Mouse (Mus musculus) intestine, postnatal 0 days (tissue): Measurements from ENCODE around the gene Crygb. TPM values are rescaled to one million over a fixed set of nuclear protein-coding genes. Genes with fewer than 3 reads are reported as not detected.

ENCODE experiments used
- ATAC-seq: fragments of 200-750 bp; cut with Nextera tagmentation; 2 replicates; pipeline ENCODE4 v1.8.0; 2017; ENCODE audit warnings: mild to moderate bottlenecking, moderate TSS enrichment, moderate library complexity
- H3K27ac ChIP-seq: fragments of 300-500 bp; sonication (generic); 2 replicates; pipeline ENCODE4 v1.5.1; 2014; ENCODE audit warnings: mild to moderate bottlenecking, low read depth, low read length, moderate library complexity
- H3K27me3 ChIP-seq: fragments of 300-500 bp; sonication (generic); replicated peaks from 2 replicates; pipeline ENCODE4 v1.6.1; 2014; ENCODE audit warnings: low read length, mixed read lengths; ENCODE audit not compliant: control insufficient read depth, insufficient read depth
- H3K36me3 ChIP-seq: fragments of 300-500 bp; sonication (generic); 2 replicates; pipeline ENCODE4 v1.6.1; 2014; ENCODE audit warnings: mild to moderate bottlenecking, moderate library complexity; ENCODE audit not compliant: control insufficient read depth, insufficient read depth
- H3K4me1 ChIP-seq: fragments of 300-500 bp; sonication (generic); replicated peaks from 2 replicates; pipeline ENCODE4 v1.6.1; 2014; ENCODE audit warnings: antibody characterized with exemption, low read length, mixed read lengths; ENCODE audit not compliant: control insufficient read depth, insufficient read depth
- H3K4me2 ChIP-seq: fragments of 300-500 bp; sonication (generic); replicated peaks from 2 replicates; pipeline ENCODE4 v1.6.1; 2014; ENCODE audit warnings: low read depth, mild to moderate bottlenecking, moderate library complexity
- H3K4me3 ChIP-seq: fragments of 300-500 bp; sonication (generic); 2 replicates; pipeline ENCODE4 v1.5.1; 2014; ENCODE audit warnings: low read depth, low read length
- H3K9ac ChIP-seq: fragments of 300-500 bp; sonication (generic); 2 replicates; pipeline ENCODE4 v1.6.1; 2014; ENCODE audit warnings: mild to moderate bottlenecking, low read depth, low read length
- H3K9me3 ChIP-seq: fragments of 300-500 bp; sonication (generic); 2 replicates; pipeline ENCODE4 v1.6.1; 2016; ENCODE audit warnings: mixed run types; ENCODE audit not compliant: control insufficient read depth
- CTCF ChIP-seq: sonication (generic); IDR thresholded peaks from 2 replicates; pipeline ENCODE4 v1.5.1; 2016; ENCODE audit warnings: low read depth, mild to moderate bottlenecking, control low read depth, antibody characterized with exemption, moderate library complexity
- WGBS: fragments of 180-500 bp; shearing (Covaris S2); extraction: QIAGEN DNeasy Blood & Tissue Kit; methylation state at CpG from one replicate; pipeline ENCODE4 v1.1.7; 2014; 5-methylcytosine and 5-hydroxymethylcytosine counted together
- polyA plus RNA-seq: library from polyadenylated mRNA; unstranded; fragments of >200 nt; fragmentation: Nextera tagmentation; extraction: Ambion mirVana; gene quantifications from 2 replicates; pipeline ENCODE4 v1.2.1, GENCODE M21; 2015

Gene Crygb
- polyA plus RNA-seq, 1 experiment from 2014 or later: not detected

DNA sequence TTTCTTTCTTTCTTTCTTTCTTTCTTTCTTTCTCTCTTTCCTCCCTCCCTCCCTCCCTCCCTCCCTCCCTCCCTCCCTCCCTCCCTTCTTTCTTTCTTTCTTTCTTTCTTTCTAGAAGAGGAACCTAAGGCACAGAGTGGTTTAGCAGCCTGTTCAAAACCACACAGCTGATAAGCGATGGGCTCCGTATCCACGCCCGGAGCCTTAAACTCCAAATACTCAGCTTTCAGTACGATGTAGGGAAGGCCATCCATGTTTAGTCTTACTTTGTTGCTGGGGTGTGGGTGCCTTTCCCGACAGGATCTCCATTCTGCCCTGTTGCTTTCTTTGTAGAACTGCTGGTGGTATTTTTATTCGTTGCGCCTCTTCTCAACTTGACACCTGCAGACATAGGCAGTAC, 27.1 kb upstream of the Crygb start:
- H3K36me3 ChIP-seq: no peaks in the 10 kb centered on the region
- no peak overlapping the region for H3K4me2 ChIP-seq
- no peak for ATAC-seq
- H3K4me1 ChIP-seq: no peaks in the 10 kb centered on the region
- 89% methylated on average over 8 of the region's 8 CpGs for WGBS
- no peaks in the 10 kb centered on the region for H3K27me3 ChIP-seq
- H3K4me3 ChIP-seq: no peak overlapping the region
- no peak overlapping the region for H3K27ac ChIP-seq
- no peak overlapping the region for H3K9ac ChIP-seq
- no peaks in the 10 kb centered on the region for H3K9me3 ChIP-seq
- TF ChIP-seq CTCF: no peak

DNA sequence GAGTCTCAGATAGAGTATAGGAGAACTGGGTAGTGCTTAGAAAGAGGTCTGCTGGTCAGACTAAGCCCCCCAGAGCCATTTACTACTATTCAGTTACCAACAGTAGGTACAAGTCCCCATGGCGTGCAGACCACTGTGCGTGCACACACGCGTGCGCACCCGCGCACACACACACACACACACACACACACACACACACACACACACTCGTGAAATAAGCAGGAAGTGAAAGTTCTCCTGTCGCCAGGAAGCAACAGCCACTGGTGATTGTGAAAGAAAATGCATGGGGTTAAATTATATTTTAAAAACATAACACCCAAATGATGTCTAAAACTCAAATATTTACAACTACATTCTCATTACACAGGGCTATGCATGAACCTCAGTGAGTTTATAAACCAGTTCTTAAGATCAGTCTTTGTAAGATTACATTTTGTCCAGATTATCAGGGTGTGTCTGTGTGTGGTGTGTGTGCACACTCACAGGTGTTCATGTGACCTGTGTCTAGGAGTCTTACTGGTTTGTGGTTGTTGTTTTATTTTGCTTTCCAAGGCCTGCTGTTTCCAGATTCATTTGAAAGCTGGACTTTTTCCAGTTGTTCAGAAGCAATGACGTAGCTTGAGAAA, 25.7 kb upstream of the Crygb start:
- Histone ChIP-seq H3K36me3 (no peaks in the 10 kb centered on the region), H3K4me3 (no peak overlapping the region), H3K27ac (no peak overlapping the region), H3K27me3 (no peaks in the 10 kb centered on the region), H3K4me1 (no peaks in the 10 kb centered on the region), H3K9ac (no peak overlapping the region), H3K4me2 (no peak overlapping the region), H3K9me3 (no peaks in the 10 kb centered on the region)
- ATAC-seq: no peak
- 82% methylated on average over 10 of the region's 10 CpGs for WGBS
- no peak for TF ChIP-seq CTCF

DNA sequence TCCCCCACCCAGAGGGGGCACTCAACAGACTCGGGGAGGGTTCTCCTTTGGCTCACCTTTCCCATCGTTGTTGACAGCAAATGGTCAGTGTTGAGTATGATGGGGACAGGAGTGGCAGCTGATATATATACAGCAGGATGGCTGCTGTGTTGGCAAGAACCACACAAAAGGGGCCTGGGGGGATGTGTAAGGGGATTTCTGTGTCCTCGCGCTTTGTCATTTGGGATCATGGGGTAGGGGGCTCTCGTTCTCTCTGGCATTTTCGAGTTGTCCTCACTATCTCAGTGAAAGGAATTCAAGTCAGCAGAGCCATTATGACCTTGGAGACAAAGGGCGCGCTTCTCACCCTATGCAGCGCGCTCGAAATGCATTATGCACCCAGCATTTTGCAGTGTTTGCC, 21.2 kb upstream of the Crygb start, which contains the start of gene Cryga:
Gene Cryga (minus strand): TSS at position 101 of the 400 bp plus-strand sequence.
- ATAC-seq: no peak
- no peaks in the 10 kb centered on the region for H3K36me3 ChIP-seq
- H3K9me3 ChIP-seq: no peaks in the 10 kb centered on the region
- H3K27ac ChIP-seq: no peak within 1 kb of the TSS
- H3K4me2 ChIP-seq: no peak within 1 kb of the TSS
- no peak within 1 kb of the TSS for H3K4me3 ChIP-seq
- no peak within 1 kb of the TSS for H3K9ac ChIP-seq
- no peaks in the 10 kb centered on the region for H3K4me1 ChIP-seq
- no peaks in the 10 kb centered on the region for H3K27me3 ChIP-seq
- TF ChIP-seq CTCF: no peak
- 91% methylated on average over 11 of the region's 11 CpGs for WGBS

GRCm38 (mm10) chr1:65096953-65097352, 14.9 kb upstream of the Crygb start:
- WGBS: 68% methylated on average over 3 of the region's 3 CpGs
- Histone ChIP-seq H3K9ac (no peak overlapping the region), H3K4me3 (no peak overlapping the region), H3K27me3 (no peaks in the 10 kb centered on the region), H3K36me3 (no peaks in the 10 kb centered on the region), H3K4me2 (no peak overlapping the region), H3K27ac (no peak overlapping the region), H3K9me3 (no peaks in the 10 kb centered on the region), H3K4me1 (no peaks in the 10 kb centered on the region)
- no peak for ATAC-seq
- TF ChIP-seq CTCF: no peak

GRCm38 (mm10) chr1:65091566-65091965, 9.5 kb upstream of the Crygb start:
- no peaks in the 10 kb centered on the region for H3K4me1 ChIP-seq
- TF ChIP-seq CTCF: no peak
- 94% methylated on average over 3 of the region's 3 CpGs for WGBS
- ATAC-seq: no peak
- H3K9me3 ChIP-seq: no peaks in the 10 kb centered on the region
- no peaks in the 10 kb centered on the region for H3K36me3 ChIP-seq
- no peak overlapping the region for H3K4me3 ChIP-seq
- no peak overlapping the region for H3K9ac ChIP-seq
- no peaks in the 10 kb centered on the region for H3K27me3 ChIP-seq
- no peak overlapping the region for H3K27ac ChIP-seq
- H3K4me2 ChIP-seq: no peak overlapping the region

- H3K9me3 ChIP-seq: no peaks in the 10 kb centered on the region
- WGBS: 22% methylated on average over 2 of the region's 2 CpGs
- H3K9ac ChIP-seq: no peak overlapping the region
- no peak for TF ChIP-seq CTCF
- ATAC-seq: peak; percentile 57; the same call in 1 of the 2 replicates
- no peak overlapping the region for H3K27ac ChIP-seq
- H3K36me3 ChIP-seq: no peaks in the 10 kb centered on the region
- no peak overlapping the region for H3K4me2 ChIP-seq
- no peaks in the 10 kb centered on the region for H3K4me1 ChIP-seq
- H3K4me3 ChIP-seq: no peak overlapping the region
- no peaks in the 10 kb centered on the region for H3K27me3 ChIP-seq
Observed at GRCm38 (mm10) chr1:65090370-65090769, 8.3 kb upstream of the Crygb start.
